Mouse (Mus musculus) brain, adult 2 months (tissue): ENCODE data around the gene Pex6.

Experiments used
- DNase-seq: peaks from one replicate; pipeline ENCODE4 v3.0.0; 2011; ENCODE audit warnings: low read depth, low spot score

Gene Pex6

DNA sequence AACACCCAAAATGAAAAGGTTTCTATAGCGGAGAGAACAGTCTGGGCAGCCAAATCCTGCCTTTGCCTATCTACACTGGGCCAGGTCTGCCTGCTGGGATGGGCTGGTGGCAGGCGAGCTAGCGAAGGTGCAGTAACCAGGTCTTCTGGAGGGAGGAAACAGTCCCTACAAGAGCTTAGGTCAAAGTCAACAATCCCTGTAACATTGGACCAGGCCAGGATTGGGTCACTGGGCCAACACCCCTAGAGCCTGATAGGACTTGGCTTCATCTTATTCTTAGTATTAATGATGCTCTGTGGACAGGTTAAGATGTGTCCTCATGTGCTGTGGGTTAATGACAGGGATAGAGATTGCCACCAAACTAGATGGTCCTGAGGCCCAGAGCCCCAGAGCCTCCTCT, 22.8 kb downstream of the Pex6 start:
- DNase-seq: no peak

DNA sequence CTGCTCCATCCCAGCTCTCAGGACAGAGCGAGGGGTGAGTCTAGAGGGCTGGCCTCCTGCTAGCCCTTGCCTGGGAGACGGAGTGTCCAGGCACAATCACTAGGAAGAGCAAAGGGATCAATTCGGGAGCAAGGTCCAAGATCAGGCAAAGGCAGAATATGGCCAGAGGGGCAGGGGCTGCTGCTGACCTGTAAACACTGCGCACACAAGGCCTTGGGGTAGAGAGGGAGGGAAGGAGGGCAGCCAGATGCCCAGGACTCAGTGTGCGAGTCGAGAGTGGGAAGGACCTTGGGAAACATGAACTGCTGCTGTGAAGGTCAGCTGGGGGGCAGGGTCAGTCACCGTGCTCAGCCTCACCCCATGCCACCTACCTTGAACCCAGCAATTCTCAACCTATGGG, 24.0 kb downstream of the Pex6 start:
- no peak for DNase-seq

DNA sequence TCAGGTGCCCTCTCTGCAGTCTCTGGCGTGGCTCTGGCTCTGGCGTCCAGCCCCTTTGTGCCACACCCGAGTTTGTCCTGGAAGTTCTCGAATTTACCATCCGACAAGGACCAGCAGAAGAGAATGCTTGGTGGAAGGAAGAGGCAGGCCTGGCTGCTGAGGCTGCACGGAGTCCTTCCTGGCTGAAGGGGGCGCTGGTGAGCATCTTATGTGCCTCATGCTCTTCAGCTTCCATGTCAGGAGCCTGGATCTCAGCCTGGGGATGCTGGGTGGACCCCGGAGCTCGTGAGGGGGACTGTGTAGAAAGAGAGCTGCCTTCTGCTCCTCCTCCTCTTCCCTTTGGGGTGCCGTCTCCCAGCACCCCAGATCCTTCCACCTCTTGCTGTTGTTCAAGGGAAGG, 24.9 kb downstream of the Pex6 start:
- DNase-seq: peak; percentile 36

DNA sequence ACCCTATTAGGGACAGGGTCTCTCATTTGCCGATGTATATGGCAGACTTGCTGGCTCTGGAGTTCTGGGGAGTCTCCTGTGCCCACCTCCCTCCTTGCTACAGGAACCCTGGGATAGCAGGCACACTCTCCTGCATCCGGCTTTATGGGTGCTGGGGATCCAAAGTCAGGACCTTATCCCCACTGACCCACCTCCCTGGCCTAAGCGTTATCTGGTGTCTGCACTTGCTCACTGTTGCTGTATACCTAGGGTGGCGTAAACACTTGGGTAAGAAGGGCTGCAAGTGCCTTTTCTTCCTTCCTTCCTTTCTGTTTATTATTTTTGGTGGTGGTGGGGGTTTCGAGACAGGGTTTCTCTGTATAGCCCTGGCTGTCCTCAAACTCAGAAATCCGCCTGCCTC, 30.0 kb downstream of the Pex6 start:
- no peak for DNase-seq

DNA sequence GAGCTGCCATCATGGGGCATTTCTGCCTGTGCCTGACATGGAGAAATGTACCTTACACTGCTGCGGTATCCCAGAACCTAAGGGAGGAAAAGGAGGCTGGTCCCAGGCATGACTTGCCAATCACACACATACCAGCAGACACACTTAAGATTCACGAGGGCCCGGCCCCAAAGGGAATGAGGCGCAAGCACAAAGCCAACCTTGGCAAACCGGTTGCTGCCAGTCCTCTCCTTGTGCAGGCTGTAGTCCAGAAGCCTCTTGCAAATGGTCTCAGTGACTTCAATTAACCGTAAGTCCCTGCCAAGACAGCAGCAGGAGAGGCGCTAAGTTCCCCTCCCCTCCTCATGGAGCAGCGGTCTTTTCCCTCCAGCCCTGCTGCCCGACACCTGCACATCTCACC, 31.7 kb downstream of the Pex6 start:
- no peak for DNase-seq

DNA sequence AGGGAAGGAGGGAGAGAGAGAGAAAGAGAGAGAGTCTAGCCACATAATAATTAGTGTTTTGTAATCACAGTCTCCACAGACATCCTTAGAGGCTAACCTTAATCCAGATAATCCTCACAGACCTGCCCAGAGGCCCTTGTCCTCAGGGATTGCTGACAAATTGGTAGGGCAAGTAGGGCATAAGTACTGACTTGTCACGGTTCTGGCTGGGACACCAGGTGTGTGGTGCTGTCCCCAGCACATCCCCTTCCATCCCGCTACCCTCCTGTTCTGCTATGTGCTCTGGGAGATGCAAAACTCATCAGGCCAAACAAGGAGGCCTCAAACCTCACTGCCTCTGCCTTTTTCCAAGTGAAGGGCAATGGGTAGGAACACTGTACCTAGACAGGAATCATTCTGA, 34.2 kb downstream of the Pex6 start:
- DNase-seq: no peak

DNA sequence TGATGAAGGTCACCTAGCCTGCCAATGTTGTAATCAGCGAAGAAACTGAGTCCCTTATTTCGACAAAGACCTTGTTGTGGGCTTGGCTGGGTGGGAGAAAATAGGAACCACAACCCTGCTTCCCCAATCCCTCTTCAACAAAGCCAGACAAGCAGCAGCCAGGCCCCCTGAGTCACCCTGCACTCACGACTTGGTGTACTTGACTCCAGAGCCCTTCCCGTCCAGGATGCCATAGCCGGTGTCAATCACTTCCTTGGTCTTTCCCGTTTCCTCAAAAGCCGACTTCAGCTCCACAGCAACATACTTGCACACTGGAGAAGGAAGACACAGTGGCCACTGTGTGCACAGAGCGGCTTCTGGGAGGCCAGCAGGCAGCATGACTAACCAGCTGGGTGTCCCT, 36.0 kb downstream of the Pex6 start:
- no peak for DNase-seq

DNA sequence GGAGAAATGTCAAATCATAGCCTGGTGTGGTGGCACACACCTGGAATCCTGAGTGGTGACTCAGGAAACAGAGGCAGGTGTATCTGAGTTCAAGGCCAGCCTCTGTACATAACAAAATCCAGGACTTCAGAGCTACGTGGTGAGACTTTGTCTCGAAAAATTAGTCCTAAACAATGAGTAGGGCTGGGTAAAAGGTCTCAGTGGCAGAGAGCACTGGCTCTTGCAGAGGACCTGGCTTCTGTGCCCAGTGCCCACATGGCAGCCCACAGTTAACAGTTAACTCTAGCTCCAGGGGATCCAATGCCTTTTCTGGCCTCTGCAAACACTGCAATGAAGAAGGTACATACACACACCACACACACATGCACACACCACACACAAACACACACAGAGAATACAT, 36.5 kb downstream of the Pex6 start:
- DNase-seq: no peak

DNA sequence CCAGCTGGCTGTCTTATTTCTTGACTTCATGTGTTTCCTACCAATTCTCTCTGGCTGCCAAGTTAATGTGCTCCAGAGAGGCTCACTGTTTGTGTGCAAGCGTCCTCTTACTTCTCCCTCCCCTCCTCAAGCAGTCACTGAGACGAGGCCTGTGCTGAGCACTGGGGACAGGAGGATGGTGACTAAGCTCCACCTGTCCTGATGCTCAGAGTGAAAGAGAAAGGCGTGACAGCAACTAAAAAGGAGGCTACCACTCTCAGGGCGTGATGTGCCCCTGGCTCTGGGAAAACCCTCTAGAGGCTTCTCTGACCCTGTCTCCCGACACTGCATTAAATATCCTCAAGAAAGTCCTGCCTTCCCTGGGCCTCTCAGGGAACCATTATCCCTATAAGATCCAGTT, 38.0 kb downstream of the Pex6 start:
- DNase-seq: no peak

DNA sequence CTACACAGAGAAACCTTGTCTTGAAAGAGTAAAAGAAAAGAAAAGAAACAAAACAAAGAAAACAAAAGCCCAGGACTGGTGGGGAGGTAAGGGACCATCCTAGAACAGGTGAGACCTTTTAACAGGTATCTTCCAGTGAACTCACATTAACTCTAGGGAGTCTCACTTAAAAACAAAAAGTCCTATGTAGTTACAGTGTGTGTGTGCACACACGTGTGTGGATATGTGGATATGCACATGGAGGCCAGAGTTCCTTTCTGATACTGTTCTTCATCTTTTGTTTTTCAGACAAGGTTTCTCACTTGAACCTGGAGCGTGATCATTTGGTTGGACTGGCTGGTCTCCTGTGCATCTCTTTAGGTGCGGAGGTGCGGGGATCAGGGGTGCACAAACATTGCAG, 39.3 kb downstream of the Pex6 start:
- no peak for DNase-seq

DNA sequence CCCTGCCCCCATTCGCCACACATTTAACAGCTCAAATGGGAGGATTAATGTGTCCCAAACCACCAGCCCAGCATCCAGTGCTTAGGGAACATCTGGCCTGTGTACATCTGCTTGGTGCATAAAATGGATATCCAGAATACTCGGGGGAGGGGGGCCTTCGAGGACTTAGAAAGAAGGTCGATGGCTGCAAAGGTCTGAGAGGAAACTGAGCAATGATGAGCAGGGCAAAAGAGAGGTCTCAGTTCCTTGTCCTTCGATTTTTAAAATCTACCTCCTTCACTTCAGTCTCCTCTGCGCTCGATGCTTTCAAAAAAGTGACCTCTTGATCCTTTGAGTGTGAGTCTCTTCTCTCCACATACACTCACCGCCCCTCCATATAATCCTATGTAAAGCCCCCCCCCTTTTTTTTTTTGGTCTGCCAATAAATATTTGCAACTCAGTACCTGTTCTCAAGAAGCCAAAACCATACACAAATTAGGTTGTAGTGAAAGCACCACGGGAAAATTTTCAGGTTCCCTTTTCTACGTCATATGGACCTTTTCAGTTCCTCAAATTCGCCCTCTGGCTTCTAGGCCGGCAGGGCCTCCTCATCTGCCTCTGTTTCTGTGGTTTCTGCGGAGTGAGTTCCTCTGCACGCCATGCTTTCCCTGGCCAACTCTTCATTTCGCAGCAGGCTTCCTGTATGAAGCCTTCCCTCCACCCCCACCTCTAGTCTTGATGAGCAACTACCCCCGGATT, 40.0 kb downstream of the Pex6 start:
- DNase-seq: peak; percentile 79

DNA sequence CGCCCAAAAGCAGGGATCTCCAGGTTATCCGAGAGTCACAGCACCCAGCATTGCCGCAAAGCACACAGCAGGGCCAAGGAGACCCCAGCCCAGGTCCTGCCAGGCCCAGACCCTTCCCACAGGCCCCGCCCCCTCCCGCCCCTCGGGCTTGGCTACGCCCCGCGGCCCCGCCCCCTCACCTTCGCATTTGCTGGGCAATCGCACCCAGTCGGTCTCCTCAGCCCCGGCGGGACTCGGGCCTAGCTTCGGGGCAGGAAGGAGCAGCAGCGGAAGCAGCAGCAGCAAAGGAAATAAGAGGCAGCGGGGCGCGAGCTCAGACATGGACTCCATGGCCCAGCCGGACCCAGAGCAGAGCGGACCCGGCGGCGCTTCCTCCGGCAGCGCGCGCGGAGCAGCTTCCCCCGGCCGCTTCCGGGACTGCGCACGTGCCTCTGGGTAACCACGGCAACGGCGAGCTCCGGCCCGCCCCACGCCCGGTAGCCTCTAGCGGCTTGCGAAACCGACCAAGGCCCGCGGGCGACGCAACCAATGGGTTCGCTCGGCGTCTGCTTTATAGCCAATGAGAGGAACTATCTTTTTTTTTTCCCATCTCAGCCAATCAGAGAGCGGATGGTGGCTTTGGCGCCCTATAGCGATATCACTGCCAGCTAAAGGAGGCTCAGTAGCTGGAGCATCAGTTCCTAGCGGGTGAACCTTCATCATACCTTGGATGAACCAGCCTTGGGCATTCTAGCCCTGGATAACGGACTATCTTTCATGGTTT, 40.7 kb downstream of the Pex6 start, which contains the start of gene Cnpy3:
TSS of gene Cnpy3 (minus strand) at position 421 of the 763 bp plus-strand sequence.
- DNase-seq: peak; percentile 100

DNA sequence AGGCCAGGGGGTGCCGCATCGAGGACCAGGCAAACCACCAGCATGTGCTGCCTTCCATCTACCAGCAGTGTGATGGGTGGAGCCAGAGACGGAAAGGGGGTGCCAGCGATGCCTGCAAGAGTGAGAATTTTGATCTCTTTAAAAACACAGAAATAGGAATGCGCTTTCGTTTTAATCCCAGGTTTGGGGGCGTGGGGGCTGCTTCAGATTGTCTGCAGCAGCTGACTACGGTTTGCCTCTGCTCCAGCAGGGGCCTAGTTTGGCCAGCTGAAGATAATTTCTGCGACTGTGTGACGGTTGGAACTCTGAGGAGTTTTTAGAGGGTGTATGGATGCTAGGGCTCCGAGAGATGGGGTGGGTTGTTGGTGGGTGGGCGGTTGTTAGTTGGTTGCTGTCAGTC, 47.5 kb downstream of the Pex6 start:
- peak; percentile 43 for DNase-seq

DNA sequence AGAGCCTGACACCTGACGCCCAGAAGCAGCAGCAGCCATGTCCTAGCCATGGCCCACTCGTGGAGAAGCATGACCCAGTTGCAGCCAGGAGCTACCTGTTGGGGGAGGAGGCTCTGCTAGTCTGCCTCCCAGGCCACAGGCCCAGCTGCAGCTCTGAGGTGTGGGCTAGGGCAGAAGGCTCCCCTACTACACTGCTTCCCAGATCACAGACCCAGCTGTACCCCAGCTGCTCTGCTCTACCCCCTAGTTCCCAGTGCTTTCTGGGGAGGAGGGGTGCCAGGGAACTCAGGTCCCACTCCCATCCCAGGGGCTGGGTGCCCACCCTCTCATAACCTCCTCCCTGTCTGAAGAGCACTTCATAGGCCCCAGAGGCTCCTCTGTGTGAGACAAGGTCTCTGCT, 52.3 kb downstream of the Pex6 start, which contains the start of gene Ptcra:
TSS of gene Ptcra (minus strand) at position 169 of the 400 bp plus-strand sequence.
- no peak for DNase-seq

DNA sequence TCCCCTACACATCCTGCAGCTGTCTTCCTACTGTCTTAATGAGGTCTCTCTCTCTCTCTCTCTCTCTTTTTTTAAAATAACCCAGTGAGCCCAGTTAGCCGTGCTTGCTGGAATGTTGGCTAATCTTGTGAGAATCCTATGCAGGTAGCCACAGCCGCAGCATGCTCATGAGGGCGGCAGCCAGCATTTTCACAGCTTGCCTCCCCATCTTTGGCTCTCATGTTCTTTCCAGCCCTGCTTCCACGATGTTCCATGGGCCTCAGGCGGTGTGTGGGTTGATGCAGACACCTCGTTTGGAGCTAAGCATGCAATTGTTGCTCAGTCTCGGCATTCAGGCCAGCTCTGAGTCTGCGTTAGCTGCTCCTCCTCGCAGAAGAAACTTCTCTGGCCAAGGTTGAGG, 53.7 kb downstream of the Pex6 start:
- peak; percentile 81 for DNase-seq

DNA sequence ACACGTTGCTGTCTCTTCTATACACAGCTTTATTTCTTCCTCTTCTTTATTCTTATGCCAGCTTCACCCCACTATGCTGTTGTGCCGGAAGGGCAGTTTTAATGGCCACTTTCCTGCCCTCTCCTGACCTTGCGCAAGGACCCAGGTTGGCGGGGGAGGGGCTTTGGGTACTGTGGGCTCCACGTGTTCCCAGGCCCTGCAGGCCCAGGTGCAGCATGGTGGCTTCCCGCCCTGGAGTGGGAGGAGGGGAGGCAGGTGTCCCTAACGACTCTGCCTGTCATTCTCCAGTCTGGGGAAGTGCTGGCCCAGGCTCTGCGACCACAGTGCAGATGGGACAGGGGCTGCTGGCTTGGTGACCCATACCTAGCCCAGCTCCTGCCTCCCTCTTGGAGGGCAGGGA, 56.6 kb downstream of the Pex6 start:
- no peak for DNase-seq

DNA sequence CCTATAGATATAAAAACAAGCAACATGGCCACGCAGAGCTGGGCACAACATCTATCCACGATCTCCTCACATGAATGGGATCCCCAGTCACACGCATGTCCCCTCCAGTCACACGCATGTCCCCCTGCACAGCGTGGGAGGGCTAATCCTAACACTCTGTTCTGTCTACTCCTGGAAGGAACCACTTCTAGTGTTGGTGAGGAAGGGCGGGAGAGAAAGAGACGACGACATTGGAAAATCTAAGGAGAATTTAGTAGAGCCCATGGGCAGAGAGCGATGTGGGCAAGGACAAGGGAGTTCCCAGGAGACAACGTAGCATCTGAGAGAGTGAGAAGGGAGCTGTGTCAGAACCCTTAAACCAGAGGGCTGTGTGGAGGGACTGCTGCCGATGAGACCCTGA, 59.3 kb downstream of the Pex6 start:
- no peak for DNase-seq

DNA sequence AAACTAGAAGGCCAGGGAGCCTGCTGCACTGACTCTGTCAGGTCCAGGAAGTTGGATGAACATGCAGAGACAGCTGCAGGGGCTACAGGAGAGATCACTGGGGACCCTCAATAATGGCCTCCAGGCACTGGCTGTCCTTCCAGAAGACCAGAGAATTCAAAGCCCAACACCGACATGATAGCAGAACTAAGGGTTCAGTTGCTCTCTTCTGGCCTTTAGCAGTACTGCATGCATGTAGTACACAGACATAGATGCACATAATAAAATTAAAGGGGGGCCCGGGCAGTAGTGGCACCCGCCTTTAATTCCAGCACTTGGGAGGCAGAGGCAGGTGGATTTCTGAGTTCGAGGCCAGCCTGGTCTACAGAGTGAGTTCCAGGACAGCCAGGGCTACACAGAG, 59.8 kb downstream of the Pex6 start:
- no peak for DNase-seq

DNA sequence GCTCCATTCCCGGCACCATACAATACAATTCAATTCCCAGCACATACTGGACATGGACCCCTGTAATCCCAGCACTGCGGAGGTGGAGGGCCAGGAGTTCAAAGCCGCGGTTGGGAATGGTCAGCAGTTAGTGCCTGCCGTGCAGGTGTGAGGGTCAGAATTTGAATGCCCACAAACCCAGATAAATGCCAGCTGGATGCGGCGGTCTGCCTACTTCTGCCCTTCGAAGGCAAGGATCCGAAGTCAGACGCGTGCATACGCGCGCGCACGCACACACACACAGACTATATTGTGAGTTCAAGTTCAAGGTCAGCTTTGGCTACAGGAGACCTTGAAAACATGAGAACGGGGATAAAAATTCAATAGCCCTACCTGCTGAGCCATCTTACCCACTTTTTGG, 60.4 kb downstream of the Pex6 start:
- DNase-seq: no peak

DNA sequence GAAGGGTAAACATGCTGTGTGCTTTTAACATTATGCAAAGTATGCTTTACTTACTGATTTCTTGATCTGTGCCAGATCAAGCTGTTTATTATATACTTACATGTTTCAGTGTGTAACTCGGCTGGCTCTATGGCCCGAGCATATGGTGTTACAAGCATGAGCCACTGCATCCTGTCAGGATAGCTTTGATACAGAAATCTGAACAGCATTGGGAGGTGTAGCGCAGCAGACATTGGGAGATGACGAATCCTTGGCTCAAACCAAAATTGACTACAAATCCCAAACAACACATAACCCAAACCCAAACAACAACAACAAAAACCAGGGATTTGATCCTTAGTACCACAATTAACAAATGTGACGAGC, 60.8 kb downstream of the Pex6 start:
- DNase-seq: no peak

DNA sequence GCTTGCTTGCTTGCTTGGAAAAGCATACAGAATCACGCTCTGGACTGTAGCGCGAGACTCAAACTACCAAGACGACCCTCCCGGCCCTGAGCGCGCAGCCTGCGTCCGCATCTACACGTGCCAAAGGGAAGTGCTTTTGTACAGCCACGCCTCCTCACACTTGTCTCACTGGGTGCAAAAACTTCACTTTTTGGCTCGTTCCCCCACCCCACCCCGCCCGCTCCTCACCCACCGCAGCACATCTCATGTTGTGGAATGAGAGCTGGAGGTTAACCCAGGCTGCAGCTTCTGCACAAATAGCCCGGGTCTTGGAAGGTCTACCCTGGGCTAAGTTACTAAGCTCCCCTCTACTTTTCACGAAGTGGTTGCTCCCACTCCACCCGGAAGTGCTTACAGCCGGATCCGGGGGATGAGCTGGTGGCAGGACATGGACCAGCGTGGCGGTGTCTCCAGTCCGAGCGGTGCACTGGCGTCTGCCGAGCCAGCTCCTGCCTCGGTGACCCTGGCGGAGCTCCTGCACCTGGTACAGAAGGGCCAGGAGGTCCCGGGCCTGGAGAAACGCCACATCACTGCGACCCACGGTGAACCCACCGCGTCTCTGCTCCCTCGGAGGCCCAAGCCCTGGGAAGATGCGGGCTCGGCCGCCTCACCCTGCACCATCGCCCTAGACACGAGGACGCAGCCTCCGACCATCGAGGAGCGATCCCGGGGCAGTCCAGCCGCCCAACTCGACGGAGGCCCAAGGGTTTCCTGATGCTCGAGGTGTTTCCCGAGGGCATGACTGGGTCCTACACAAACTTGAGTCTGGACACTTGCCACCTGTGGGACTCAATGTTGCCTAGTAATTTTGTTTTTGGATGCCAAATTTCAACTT, 61.4 kb downstream of the Pex6 start, which contains the start of gene 2310039H08Rik:
TSS of gene 2310039H08Rik (plus strand) at position 232 of the 874 bp plus-strand sequence.
- peak; percentile 96 for DNase-seq
